Mouse (Mus musculus) adrenal gland, adult 2 months (tissue): ENCODE measurements around the gene AI597479. TPM values are rescaled to one million over a fixed set of nuclear protein-coding genes. Genes with fewer than 3 reads are reported as not detected.
"Not testable (repeated sequence)": the region's sequence is repeated elsewhere in the genome, so short reads cannot be mapped to it uniquely, and the experiment has no call there.

Experiments
- DNase-seq: peaks from one replicate; pipeline ENCODE4 v3.0.0; 2021
- polyA plus RNA-seq: library from polyadenylated mRNA; depleted of rRNA; stranded (reverse); fragments of >200 nt; gene quantifications from 2 replicates; pipeline ENCODE4 v1.2.3, GENCODE M21; 2012
- total RNA-seq, 2 experiments: library from RNA; stranded (reverse); gene quantifications; 2 replicates each; pipeline ENCODE4 v1.2.3; 2021

Gene AI597479
- total and polyA plus RNA-seq, 3 experiments = 1.6 to 16.5 (median 15.3) TPM

DNA sequence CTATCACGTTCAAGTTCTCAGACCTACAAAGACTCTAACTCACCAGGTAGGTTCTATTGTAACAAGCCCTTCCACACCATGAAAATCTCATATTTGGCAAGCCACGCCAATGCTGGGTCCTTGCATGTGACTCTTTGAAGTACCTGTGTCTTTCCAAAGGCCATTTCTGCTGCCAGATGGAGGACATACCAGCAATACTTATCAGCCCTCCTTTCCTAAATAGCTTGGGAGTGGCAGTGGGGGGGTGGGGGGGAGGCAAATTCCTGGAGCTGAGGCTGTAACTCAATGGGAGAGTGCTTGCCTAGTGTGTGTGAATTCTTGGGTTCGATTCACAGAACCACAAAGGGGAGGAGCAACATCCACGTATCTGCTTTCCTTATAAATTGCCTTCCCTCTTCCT lies 26.2 kb downstream of the AI597479 start:
- DNase-seq = no peak

DNA sequence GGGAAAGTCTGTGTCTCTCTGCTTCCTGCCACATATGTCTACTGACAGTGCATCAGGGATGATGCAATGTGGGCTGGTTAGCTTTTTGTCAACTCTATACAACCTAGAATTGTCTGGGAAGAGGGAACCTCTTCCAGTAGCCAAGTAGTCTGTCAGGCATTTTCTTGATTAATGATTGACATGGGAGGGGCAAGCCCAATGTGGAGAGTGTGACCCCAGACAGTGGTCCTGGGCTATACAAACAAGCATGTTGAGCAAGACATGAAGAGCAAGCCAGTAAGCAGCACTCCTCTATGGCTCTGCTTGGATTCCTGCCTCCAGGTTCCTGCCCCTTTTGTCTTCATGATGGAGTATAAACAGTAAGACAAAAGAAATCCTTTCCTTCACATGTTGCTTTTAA lies 28.7 kb downstream of the AI597479 start:
- DNase-seq = no peak

- no peak for DNase-seq
Observed at GRCm38 (mm10) chr1:43127820-43128610, 29.5 kb downstream of the AI597479 start.

DNA sequence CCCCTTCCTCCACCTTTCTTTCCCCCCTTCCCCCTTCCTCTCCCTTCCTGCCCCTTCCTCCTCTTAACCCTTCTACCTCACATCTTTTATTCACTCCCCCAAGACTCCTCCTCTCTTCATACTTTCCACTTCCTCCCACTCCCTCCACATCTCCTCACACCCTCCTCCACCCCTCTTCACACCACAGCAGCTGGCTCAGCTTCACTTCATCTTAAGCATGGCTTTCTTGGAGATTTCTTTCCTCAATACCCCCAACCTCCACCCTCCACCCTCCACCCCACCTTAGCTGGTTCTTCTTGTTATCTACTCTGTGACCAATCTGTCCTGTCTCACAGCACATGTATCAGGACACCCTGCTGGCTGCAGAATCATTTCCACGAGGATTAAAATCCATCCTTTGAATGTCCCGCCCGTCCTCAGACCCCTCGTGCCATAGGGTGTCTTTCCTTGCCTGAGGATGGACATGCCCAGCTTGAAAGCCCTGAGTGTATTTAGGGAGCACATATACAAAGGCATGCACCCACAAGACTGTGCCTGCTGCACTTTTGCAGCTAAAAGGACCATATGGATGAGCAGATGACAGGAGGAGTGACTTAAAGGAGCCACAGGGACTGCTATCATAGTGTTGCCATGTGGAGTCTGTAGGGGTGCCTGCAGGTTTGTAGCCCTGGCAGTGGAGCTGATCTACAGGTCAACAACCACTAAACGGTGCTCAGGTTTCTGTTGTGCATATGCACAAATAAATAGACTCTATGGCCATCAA lies 31.9 kb downstream of the AI597479 start:
- no peak for DNase-seq

DNA sequence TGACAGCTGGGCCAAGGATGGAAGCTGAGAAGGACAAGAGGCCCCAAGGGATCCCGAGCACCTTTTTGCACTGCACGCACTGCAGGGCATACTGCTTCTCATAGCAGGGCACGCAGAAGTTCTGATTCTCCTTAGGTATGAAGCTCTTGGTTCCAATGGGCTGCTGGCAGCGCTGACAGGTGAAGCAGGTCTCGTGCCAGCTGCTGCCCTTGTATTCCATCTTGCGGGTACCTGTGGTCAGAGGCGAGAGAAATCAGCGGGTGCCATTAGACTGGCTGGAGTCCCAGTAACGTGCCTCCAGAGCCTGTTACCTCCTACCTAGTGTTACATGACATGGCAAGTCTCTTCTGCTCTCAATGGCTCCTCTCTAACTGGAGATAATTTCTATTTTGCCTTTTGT lies 33.1 kb downstream of the AI597479 start:
- DNase-seq = no peak

DNA sequence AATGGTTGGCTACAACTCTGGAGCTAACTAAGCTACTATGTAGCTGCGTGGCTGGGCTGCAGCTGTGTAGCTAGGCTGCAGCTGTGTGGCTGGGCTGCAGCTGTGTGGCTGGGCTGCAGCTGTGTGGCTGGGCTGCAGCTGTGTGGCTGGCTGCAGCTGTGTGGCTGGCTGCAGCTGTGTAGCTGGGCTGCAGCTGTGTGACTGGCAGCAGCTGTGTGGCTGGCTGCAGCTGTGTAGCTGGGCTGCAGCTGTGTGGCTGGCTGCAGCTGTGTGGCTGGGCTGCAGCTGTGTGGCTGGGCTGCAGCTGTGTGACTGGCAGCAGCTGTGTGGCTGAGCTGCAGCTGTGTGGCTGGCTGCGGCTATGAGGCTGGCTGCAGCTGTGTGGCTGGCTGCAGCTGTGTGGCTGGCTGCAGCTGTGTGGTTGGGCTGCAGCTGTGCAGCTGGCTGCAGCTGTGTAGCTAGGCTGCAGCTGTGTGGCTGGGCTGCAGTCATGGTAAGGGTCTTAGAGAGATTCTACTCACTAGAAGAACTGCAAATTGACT lies 38.0 kb downstream of the AI597479 start:
- not testable (repeated sequence) for DNase-seq

GRCm38 (mm10) chr1:43137334-43137733 lies 38.8 kb downstream of the AI597479 start:
- no peak for DNase-seq

- DNase-seq = no peak
Observed at GRCm38 (mm10) chr1:43138268-43138812, 39.8 kb downstream of the AI597479 start.

GRCm38 (mm10) chr1:43139587-43140266 lies 41.2 kb downstream of the AI597479 start:
- peak; percentile 82 for DNase-seq

- DNase-seq = peak; percentile 48
Observed at GRCm38 (mm10) chr1:43141555-43141961, 43.0 kb downstream of the AI597479 start.

GRCm38 (mm10) chr1:43142849-43143248 lies 44.3 kb downstream of the AI597479 start:
- DNase-seq = no peak

- DNase-seq = peak; percentile 27
Observed at GRCm38 (mm10) chr1:43143284-43143683, 44.8 kb downstream of the AI597479 start.

DNA sequence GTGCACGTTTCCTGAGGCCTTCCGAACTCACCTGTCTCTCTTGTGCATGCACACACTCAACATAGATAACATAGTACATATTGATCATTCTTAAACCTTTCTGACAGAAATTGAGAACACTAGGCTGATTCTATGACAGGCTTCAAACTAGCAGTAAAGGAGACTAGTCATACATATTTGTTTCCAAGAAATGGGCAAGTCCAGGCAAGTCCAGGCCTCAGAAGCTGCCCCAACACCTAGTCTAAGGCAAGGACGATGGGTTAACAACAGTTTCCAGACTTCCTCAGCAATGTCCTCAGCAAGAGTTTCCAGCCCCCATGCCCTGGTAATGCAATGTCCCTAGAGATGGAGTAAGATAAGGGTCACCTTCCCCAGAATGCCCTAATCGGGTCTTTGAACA lies 45.3 kb downstream of the AI597479 start:
- no peak for DNase-seq

DNA sequence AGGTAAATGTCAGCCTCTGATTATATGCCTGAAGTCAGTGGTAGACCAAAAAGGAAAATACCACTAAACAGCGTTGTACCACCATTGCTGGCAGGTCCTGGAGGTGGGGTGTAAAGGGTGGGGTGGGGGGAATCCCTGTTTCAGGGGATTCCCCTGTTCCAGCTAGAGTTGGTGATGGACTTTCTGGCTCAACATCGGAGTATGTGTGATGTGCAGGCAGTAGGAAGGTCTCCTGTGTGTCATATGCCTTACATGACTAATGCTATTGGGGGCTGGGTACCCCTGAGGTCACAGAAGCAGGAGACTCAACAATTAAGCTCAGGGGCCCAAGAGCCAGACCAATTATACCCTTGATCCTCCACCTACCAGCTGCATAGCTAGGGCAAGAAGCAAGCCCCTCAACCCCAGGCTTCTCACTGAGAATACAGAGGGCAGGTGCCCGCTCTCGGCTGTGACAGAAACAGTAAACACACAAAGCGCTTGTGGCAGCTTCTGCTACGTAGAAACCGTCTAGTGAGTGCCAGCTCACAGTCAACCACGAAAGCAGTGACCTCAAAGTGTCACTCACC lies 45.9 kb downstream of the AI597479 start:
- DNase-seq = peak; percentile 54

DNA sequence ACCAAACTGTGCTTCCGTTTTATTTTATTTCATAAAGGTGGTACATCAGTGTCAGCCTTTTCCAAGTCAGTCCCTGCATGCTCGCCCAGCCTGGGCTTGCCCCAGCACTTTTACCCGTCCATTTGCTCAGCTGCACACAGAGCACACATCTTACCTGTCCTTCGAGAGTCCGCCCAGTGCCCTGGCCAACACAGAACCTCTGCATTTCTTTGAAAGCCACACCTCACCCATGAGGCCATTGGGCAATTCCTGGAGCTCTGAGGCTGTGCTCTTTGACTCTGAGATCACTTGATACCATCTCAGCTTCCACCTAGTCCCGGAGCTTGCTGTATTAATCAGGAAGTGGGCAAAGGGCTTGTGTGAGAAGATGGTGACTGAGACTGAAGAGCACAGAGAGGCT lies 46.9 kb downstream of the AI597479 start:
- no peak for DNase-seq

DNA sequence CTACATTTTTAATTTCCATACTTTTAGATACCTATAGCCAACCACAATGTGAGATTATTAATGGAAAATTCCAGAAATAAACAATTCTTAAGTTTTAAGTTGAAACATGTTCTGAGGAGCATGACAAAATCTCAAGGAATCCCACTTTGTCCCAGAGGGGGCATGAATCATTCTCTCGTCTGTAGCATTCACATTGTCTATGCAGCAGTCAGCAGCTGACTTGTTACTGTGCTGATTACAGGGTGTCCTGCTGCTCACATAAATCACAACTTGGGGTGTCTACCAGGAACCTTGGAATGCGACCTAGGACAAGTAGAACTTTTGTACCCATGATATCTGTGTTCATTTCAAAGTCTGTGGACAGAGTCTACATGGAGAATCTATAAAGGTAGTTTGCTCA lies 49.0 kb downstream of the AI597479 start:
- DNase-seq = no peak

DNA sequence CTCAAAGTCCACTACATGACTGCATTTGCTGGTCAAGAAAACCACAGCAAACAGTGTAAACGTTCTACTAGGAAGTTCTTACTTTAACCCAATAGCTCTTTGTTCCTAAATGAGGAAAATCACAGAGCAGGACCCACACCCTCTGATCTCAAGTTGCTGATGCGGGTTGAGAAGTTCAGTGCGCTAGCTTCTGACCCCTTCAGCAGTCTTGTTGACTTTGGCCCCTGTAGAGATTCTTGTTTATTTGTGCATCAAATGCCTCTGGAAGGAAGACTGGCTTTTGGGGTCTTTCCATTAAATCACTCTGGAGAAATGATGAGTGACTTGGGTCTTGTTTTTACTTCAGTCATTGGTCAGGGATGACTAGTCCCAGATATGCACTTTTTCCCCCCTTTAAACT lies 51.7 kb downstream of the AI597479 start:
- DNase-seq = no peak

- DNase-seq = no peak
Observed at GRCm38 (mm10) chr1:43152626-43153025, 54.1 kb downstream of the AI597479 start.

GRCm38 (mm10) chr1:43153538-43153937 lies 55.0 kb downstream of the AI597479 start:
- DNase-seq = peak; percentile 28

GRCm38 (mm10) chr1:43154491-43154890 lies 56.0 kb downstream of the AI597479 start:
- DNase-seq = no peak

- no peak for DNase-seq
Observed at GRCm38 (mm10) chr1:43157907-43158306, 59.4 kb downstream of the AI597479 start.

- DNase-seq = no peak
Observed at GRCm38 (mm10) chr1:43159429-43159828, 60.9 kb downstream of the AI597479 start.
